Comparison of ENCODE assay signal across 28 mouse cellular contexts in the genomic region with DNA sequence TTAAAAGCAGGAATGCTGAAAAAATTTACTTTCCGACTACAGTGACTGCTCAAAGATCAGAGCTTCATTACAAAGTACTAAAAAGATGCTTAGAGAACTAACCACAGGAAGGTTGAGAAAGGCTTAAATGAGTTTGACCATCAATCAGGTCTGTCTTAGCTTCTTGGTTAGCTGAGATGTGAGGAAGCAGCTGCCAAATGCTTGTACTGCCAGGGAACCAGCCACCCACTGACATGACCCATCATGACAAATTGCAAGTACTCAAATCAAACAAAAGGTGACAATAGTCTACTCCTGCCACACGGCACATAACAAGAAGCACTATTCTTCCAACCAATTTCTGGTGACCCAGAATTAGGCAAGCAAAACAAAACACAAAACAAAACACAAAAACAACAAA.
A peak's percentile ranks its signal among the peaks of the same experiment; 100 is the strongest.
DNase-seq lines count a peak whose midpoint lies in the region; ATAC-seq and TF ChIP-seq lines count a peak whose summit lies in the region.
"Had no signal": no experiment of that assay in that cellular context is flagged by ENCODE, and none has a peak within 500 bp of the region (broad histone marks: within the 10 kb centered on the region; RNA-seq: fewer than 3 reads in every experiment).

No protein-coding gene starts in this region.

- no peak overlapping the region for H3K9ac ChIP-seq in midbrain, embryonic 11.5 days (ENCODE audit: low read length)
- H3K9ac ChIP-seq in midbrain, embryonic 14.5 days (replicated peaks; ENCODE audit: low read length): no peak overlapping the region
- H3K9ac ChIP-seq: embryonic facial prominence, embryonic 15.5 days; forebrain, embryonic 13.5 days; liver, embryonic 14.5 days; neural tube, embryonic 12.5 days; stomach, embryonic 15.5 days had no signal

- H3K4me3 ChIP-seq in gastrocnemius, adult 2 months: no peak overlapping the region
- H3K4me3 ChIP-seq in midbrain, embryonic 11.5 days (ENCODE audit: low read depth, low read length): no peak overlapping the region
- H3K4me3 ChIP-seq in midbrain, embryonic 14.5 days (replicated peaks; ENCODE audit: low read depth, low read length): no peak overlapping the region
- H3K4me3 ChIP-seq: embryonic facial prominence, embryonic 10.5 days; embryonic facial prominence, embryonic 15.5 days; forebrain, embryonic 13.5 days; hindbrain, embryonic 10.5 days; neural tube, embryonic 12.5 days; stomach, embryonic 15.5 days had no signal

- H3K27ac ChIP-seq in gastrocnemius, adult 2 months: peak overlapping the region; percentile 9
- no peak overlapping the region for H3K27ac ChIP-seq in midbrain, embryonic 11.5 days (ENCODE audit: low read depth, low read length)
- H3K27ac ChIP-seq in midbrain, embryonic 14.5 days (replicated peaks; ENCODE audit: low read depth, low read length): no peak overlapping the region
- H3K27ac ChIP-seq: embryonic facial prominence, embryonic 10.5 days; embryonic facial prominence, embryonic 15.5 days; forebrain, embryonic 13.5 days; hindbrain, embryonic 10.5 days; kidney, postnatal 0 days; liver, embryonic 14.5 days; macrophage; neural tube, embryonic 12.5 days; stomach, embryonic 15.5 days had no signal

- intact Hi-C loops in gastrocnemius, adult 2 months (cut with DNase I): no loop called here

- H3K4me1 ChIP-seq in midbrain, embryonic 11.5 days (ENCODE audit: control insufficient read depth, insufficient read depth, low read length): no peaks in the 10 kb centered on the region
- no peaks in the 10 kb centered on the region for H3K4me1 ChIP-seq in midbrain, embryonic 14.5 days (ENCODE audit: control insufficient read depth, insufficient read depth, low read length)
- H3K4me1 ChIP-seq: embryonic facial prominence, embryonic 10.5 days; embryonic facial prominence, embryonic 15.5 days; forebrain, embryonic 13.5 days; hindbrain, embryonic 10.5 days; neural tube, embryonic 12.5 days had no signal

- 61% methylated on average over 2 of the region's 2 CpGs for WGBS in midbrain, embryonic 11.5 days
- WGBS in midbrain, embryonic 14.5 days: 53% methylated on average over 2 of the region's 2 CpGs

- ATAC-seq in midbrain, embryonic 11.5 days (ENCODE audit: low FRiP score): no peak
- ATAC-seq in midbrain, embryonic 14.5 days (ENCODE audit: low FRiP score, low TSS enrichment): no peak
- no peak for ATAC-seq in erythroblast, adult 5-6 weeks (replicated peaks; ENCODE audit: low FRiP score, poor library complexity, severe bottlenecking)
- no peak for ATAC-seq in megakaryocyte progenitor cell, adult 5-6 weeks (replicated peaks; ENCODE audit: poor library complexity)
- ATAC-seq: forebrain, embryonic 13.5 days; hindbrain, embryonic 16.5 days; midbrain, embryonic 16.5 days had no signal

- H3K36me3 ChIP-seq in midbrain, embryonic 11.5 days (ENCODE audit: control insufficient read depth, insufficient read depth, low read length): no peaks in the 10 kb centered on the region
- no peaks in the 10 kb centered on the region for H3K36me3 ChIP-seq in midbrain, embryonic 14.5 days (ENCODE audit: control insufficient read depth, insufficient read depth, low read length)
- H3K36me3 ChIP-seq: embryonic facial prominence, embryonic 10.5 days; embryonic facial prominence, embryonic 15.5 days; hindbrain, embryonic 10.5 days; neural tube, embryonic 12.5 days; stomach, embryonic 15.5 days had no signal

- H3K4me2 ChIP-seq in midbrain, embryonic 11.5 days: no peak overlapping the region
- H3K4me2 ChIP-seq in midbrain, embryonic 14.5 days (ENCODE audit: low read length): no peak overlapping the region
- H3K4me2 ChIP-seq: embryonic facial prominence, embryonic 15.5 days; forebrain, embryonic 13.5 days; neural tube, embryonic 12.5 days; stomach, embryonic 15.5 days had no signal

- no peaks in the 10 kb centered on the region for H3K9me3 ChIP-seq in midbrain, embryonic 11.5 days (ENCODE audit: control insufficient read depth, low read length)
- H3K9me3 ChIP-seq in midbrain, embryonic 14.5 days (ENCODE audit: control insufficient read depth, low read length): no peaks in the 10 kb centered on the region
- H3K9me3 ChIP-seq: embryonic facial prominence, embryonic 10.5 days; embryonic facial prominence, embryonic 15.5 days; forebrain, embryonic 13.5 days; hindbrain, embryonic 10.5 days; neural tube, embryonic 12.5 days; stomach, embryonic 15.5 days had no signal

- no peaks in the 10 kb centered on the region for H3K27me3 ChIP-seq in midbrain, embryonic 11.5 days (ENCODE audit: control insufficient read depth, insufficient read depth, low read length)
- H3K27me3 ChIP-seq in midbrain, embryonic 14.5 days (ENCODE audit: control insufficient read depth, insufficient read depth, low read length): no peaks in the 10 kb centered on the region
- H3K27me3 ChIP-seq: embryonic facial prominence, embryonic 15.5 days; forebrain, embryonic 13.5 days; neural tube, embryonic 12.5 days; stomach, embryonic 15.5 days had no signal

- no peak for TF ChIP-seq CTCF in gastrocnemius, adult 2 months (IDR thresholded peaks at IDR 0.05)

- peak; percentile 52 for DNase-seq in gastrocnemius, adult 2 months
- DNase-seq in gastrocnemius, adult 18-20 months (ENCODE audit: low spot score): no peak
- peak; percentile 57 for DNase-seq in midbrain, embryonic 11.5 days (ENCODE audit: low spot score, missing footprints)
- DNase-seq in midbrain, embryonic 14.5 days: no peak
- peak; percentile 57 for DNase-seq in ZHBTc4 (ENCODE audit: low read depth, low spot score)
- DNase-seq: adrenal gland, postnatal 10 days; cerebellum, adult 11-12 months; cerebellum, adult 9-11 months; heart, postnatal 14 days; kidney, adult 8-10 months; layer of hippocampus, postnatal 36 days; left cerebral cortex, postnatal 4 days; lung, adult 2 months; lung, postnatal 10 days; thymus, postnatal 14 days had no signal

Comparison
In these comparisons a context has a peak if more than half of its experiments do, and no peak if none do; other contexts are left out.
1. DNase-seq: peak in gastrocnemius, adult 2 months (single experiment), midbrain, embryonic 11.5 days (single experiment) and ZHBTc4 (single experiment); none in gastrocnemius, adult 18-20 months (single experiment) and midbrain, embryonic 14.5 days (single experiment).